Mouse (Mus musculus) MEL (cell line): ENCODE measurements at regions not wholly inside any gene's neighbourhood (a gene's known extent, or its start where the extent isn't known, plus 50 kb on each side); places are given as distances from the start of the nearest gene placed in this dataset.

Experiments
- DNase-seq: peaks from one replicate; pipeline ENCODE4 v3.0.0; 2011; ENCODE audit warnings: low read depth, low spot score
- H3K27ac ChIP-seq: 2 replicates; pipeline ENCODE4 v1.5.1; 2012; ENCODE audit warnings: low read depth, mild to moderate bottlenecking, control low read depth, low read length, moderate library complexity; ENCODE audit not compliant: control insufficient read depth
- H3K27me3 ChIP-seq, 2 experiments: fragments of 150-350 bp in 1 of 2; sonication (generic) in 1 of 2; 2 replicates each; pipeline ENCODE4 v1.6.1; 2012; ENCODE audit warnings: low read length in 2 of 2, mild to moderate bottlenecking in 2 of 2, improper control_type of control experiment in 1 of 2, moderate library complexity in 1 of 2; ENCODE audit not compliant: insufficient read depth in 2 of 2, control insufficient read depth in 1 of 2
- H3K36me3 ChIP-seq, 2 experiments: 2 replicates each; pipeline ENCODE4 v1.6.1; 2012 to 2014; ENCODE audit warnings: low read length in 2 of 2, improper control_type of control experiment in 1 of 2, inconsistent platforms in 1 of 2, mild to moderate bottlenecking in 1 of 2; ENCODE audit not compliant: insufficient read depth in 2 of 2, control insufficient read depth in 1 of 2
- H3K4me1 ChIP-seq, 2 experiments: fragments of 150-350 bp in 1 of 2; sonication (generic) in 1 of 2; 2 replicates each; pipeline ENCODE4 v1.6.1; 2012; ENCODE audit warnings: low read length in 2 of 2, improper control_type of control experiment in 1 of 2, mild to moderate bottlenecking in 1 of 2; ENCODE audit not compliant: insufficient read depth in 2 of 2, control insufficient read depth in 1 of 2
- H3K4me3 ChIP-seq, 2 experiments: fragments of 150-350 bp in 1 of 2; sonication (generic) in 1 of 2; 2 replicates each; pipeline ENCODE4 v1.5.1; 2012; ENCODE audit warnings: low read depth in 2 of 2, low read length in 2 of 2, mild to moderate bottlenecking in 2 of 2, moderate library complexity in 2 of 2, control low read depth in 1 of 2, improper control_type of control experiment in 1 of 2; ENCODE audit not compliant: control insufficient read depth in 1 of 2, insufficient read depth in 1 of 2
- H3K79me2 ChIP-seq: 2 replicates; pipeline ENCODE4 v1.6.1; 2012; ENCODE audit warnings: mild to moderate bottlenecking, low read length, moderate library complexity; ENCODE audit not compliant: control insufficient read depth, poor library complexity, insufficient read depth
- H3K9ac ChIP-seq: 2 replicates; pipeline ENCODE4 v1.6.1; 2012; ENCODE audit warnings: low read depth, mild to moderate bottlenecking, control low read depth, low read length, moderate library complexity; ENCODE audit not compliant: control insufficient read depth, poor library complexity, severe bottlenecking
- H3K9me3 ChIP-seq: fragments of 150-350 bp; sonication (generic); replicated peaks from 2 replicates; pipeline ENCODE4 v1.6.1; 2012; ENCODE audit warnings: mild to moderate bottlenecking, low read length, improper control_type of control experiment, moderate library complexity; ENCODE audit not compliant: insufficient read depth
- CHD2 ChIP-seq: IDR thresholded peaks from 2 replicates; pipeline ENCODE4 v1.6.1; 2011; ENCODE audit warnings: low read length, improper control_type of control experiment
- ELF1 ChIP-seq: IDR thresholded peaks from 2 replicates; pipeline ENCODE4 v1.6.1; 2014; ENCODE audit warnings: low read depth, mild to moderate bottlenecking, inconsistent platforms, low read length, improper control_type of control experiment, moderate library complexity
- EP300 ChIP-seq, 2 experiments: IDR thresholded peaks; 2 replicates each; pipeline ENCODE4 v1.6.1; 2011; ENCODE audit warnings: improper control_type of control experiment in 2 of 2, low read length in 2 of 2, low read depth in 1 of 2, mild to moderate bottlenecking in 1 of 2
- ETS1 ChIP-seq: IDR thresholded peaks from 2 replicates; pipeline ENCODE4 v1.6.1; 2012; ENCODE audit warnings: low read depth, mild to moderate bottlenecking, inconsistent platforms, low read length, improper control_type of control experiment, moderate library complexity
- GABPA ChIP-seq: IDR thresholded peaks from 2 replicates; pipeline ENCODE4 v1.6.1; 2012; ENCODE audit warnings: low read depth, mild to moderate bottlenecking, inconsistent platforms, low read length, improper control_type of control experiment, moderate library complexity
- GATA1 ChIP-seq: IDR thresholded peaks from 2 replicates; pipeline ENCODE4 v1.6.1; 2011; ENCODE audit warnings: low read depth, low read length, improper control_type of control experiment
- HCFC1 ChIP-seq: IDR thresholded peaks from 2 replicates; pipeline ENCODE4 v1.6.1; 2012; ENCODE audit warnings: low read depth, mild to moderate bottlenecking, inconsistent platforms, low read length, improper control_type of control experiment, moderate library complexity
- KAT2A ChIP-seq: conservative IDR thresholded peaks from 2 replicates; pipeline ENCODE4 v1.6.1; 2012; ENCODE audit warnings: low read depth, low read length, improper control_type of control experiment, inconsistent platforms
- MAX ChIP-seq: IDR thresholded peaks from 2 replicates; pipeline ENCODE4 v1.6.1; 2011; ENCODE audit warnings: low read length, improper control_type of control experiment
- MAZ ChIP-seq: IDR thresholded peaks from 2 replicates; pipeline ENCODE4 v1.6.1; 2012; ENCODE audit warnings: low read depth, mild to moderate bottlenecking, inconsistent platforms, low read length, improper control_type of control experiment
- MEF2A ChIP-seq: IDR thresholded peaks from 2 replicates; pipeline ENCODE4 v1.6.1; 2014; ENCODE audit warnings: low read depth, mild to moderate bottlenecking, inconsistent platforms, low read length, improper control_type of control experiment; ENCODE audit not compliant: poor library complexity, insufficient replicate concordance, severe bottlenecking; ENCODE audit errors: extremely low read depth
- MXI1 ChIP-seq: IDR thresholded peaks from 2 replicates; pipeline ENCODE4 v1.6.1; 2011; ENCODE audit warnings: mild to moderate bottlenecking, low read depth, low read length, improper control_type of control experiment
- MYB ChIP-seq: IDR thresholded peaks from 2 replicates; pipeline ENCODE4 v1.6.1; 2011; ENCODE audit warnings: mild to moderate bottlenecking, low read depth, low read length, improper control_type of control experiment
- NELFE ChIP-seq: IDR thresholded peaks from 2 replicates; pipeline ENCODE4 v1.6.1; 2011; ENCODE audit warnings: low read depth, low read length, improper control_type of control experiment
- NRF1 ChIP-seq: IDR thresholded peaks from 2 replicates; pipeline ENCODE4 v1.6.1; 2014; ENCODE audit warnings: low read depth, mild to moderate bottlenecking, inconsistent platforms, low read length, improper control_type of control experiment, moderate library complexity; ENCODE audit not compliant: poor library complexity, insufficient read depth, severe bottlenecking
- POLR2AphosphoS5 ChIP-seq: IDR thresholded peaks from 2 replicates; pipeline ENCODE4 v1.6.1; 2012; ENCODE audit warnings: low read depth, borderline replicate concordance, mild to moderate bottlenecking, inconsistent platforms, low read length, moderate library complexity, mixed read lengths
- RCOR1 ChIP-seq: IDR thresholded peaks from 2 replicates; pipeline ENCODE4 v1.6.1; 2012; ENCODE audit warnings: low read depth, mild to moderate bottlenecking, inconsistent platforms, low read length, improper control_type of control experiment
- TBP ChIP-seq: IDR thresholded peaks from 2 replicates; pipeline ENCODE4 v1.8.0; 2011; ENCODE audit warnings: low read depth, low read length, improper control_type of control experiment
- TCF12 ChIP-seq: IDR thresholded peaks from 2 replicates; pipeline ENCODE4 v1.6.1; 2014; ENCODE audit warnings: low read depth, mild to moderate bottlenecking, inconsistent platforms, low read length, improper control_type of control experiment, moderate library complexity
- UBTF ChIP-seq: IDR thresholded peaks from 2 replicates; pipeline ENCODE4 v1.6.1; 2012; ENCODE audit warnings: low read depth, mild to moderate bottlenecking, inconsistent platforms, low read length, improper control_type of control experiment, moderate library complexity, borderline replicate concordance; ENCODE audit not compliant: insufficient read depth
- USF1 ChIP-seq: IDR thresholded peaks from 2 replicates; pipeline ENCODE4 v1.6.1; 2014; ENCODE audit warnings: low read depth, mild to moderate bottlenecking, inconsistent platforms, low read length, improper control_type of control experiment, moderate library complexity
- ZC3H11A ChIP-seq: IDR thresholded peaks from 2 replicates; pipeline ENCODE4 v1.6.1; 2012; ENCODE audit warnings: low read depth, mild to moderate bottlenecking, inconsistent platforms, low read length, improper control_type of control experiment
- ZKSCAN1 ChIP-seq: IDR thresholded peaks from 2 replicates; pipeline ENCODE4 v1.6.1; 2012; ENCODE audit warnings: low read depth, mild to moderate bottlenecking, inconsistent platforms, low read length, improper control_type of control experiment, moderate library complexity
- ZNF384 ChIP-seq: IDR thresholded peaks from 2 replicates; pipeline ENCODE4 v1.6.1; 2012; ENCODE audit warnings: low read depth, mild to moderate bottlenecking, inconsistent platforms, low read length, improper control_type of control experiment

DNA sequence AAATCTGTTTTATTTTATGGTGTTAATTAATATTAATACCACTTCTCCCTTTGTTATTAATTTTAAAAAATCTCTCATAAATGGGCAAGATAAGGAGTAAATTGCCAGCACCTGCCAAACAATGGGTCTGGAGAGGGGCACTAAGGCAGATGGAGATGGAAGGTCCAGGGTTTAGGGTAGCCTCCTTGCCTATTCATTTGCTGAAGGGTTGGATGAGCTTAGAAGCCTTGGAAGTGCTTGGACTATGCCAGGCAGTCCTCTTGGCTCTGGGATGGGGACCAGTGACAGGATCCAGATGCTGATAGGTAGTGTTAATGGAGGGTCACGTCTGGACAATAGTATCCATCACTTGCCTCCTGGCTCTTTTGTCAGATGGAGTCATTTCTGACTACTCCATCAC, 82.7 kb downstream of the Nr2f2 start:
- DNase-seq, result no peak
- Histone ChIP-seq H3K27ac (no peak overlapping the region), H3K4me3 (no peak overlapping the region), H3K79me2 (no peaks in the 10 kb centered on the region), H3K9me3 (no peaks in the 10 kb centered on the region), H3K9ac (no peak overlapping the region), H3K4me1 (no peaks in the 10 kb centered on the region), H3K27me3 (no peaks in the 10 kb centered on the region), H3K36me3 (no peaks in the 10 kb centered on the region)
- no peak for TF ChIP-seq KAT2A
- no peak for TF ChIP-seq MAX
- TF ChIP-seq NRF1, result no peak
- no peak for TF ChIP-seq MYB
- no peak for TF ChIP-seq ZNF384
- no peak for TF ChIP-seq MEF2A
- no peak for TF ChIP-seq ELF1
- no peak for TF ChIP-seq TCF12
- no peak for TF ChIP-seq ZKSCAN1
- no peak for TF ChIP-seq TBP
- no peak for TF ChIP-seq GABPA
- TF ChIP-seq UBTF, result no peak
- no peak for TF ChIP-seq NELFE
- no peak for TF ChIP-seq HCFC1
- TF ChIP-seq RCOR1, result no peak
- no peak for TF ChIP-seq MXI1

- Histone ChIP-seq H3K9ac (no peak overlapping the region), H3K4me3 (no peak overlapping the region), H3K27ac (no peak overlapping the region), H3K27me3 (no peaks in the 10 kb centered on the region), H3K79me2 (no peaks in the 10 kb centered on the region), H3K36me3 (no peaks in the 10 kb centered on the region), H3K4me1 (no peaks in the 10 kb centered on the region), H3K9me3 (no peaks in the 10 kb centered on the region)
- TF ChIP-seq CHD2 (no peak), MAZ (no peak), GATA1 (no peak), EP300 (IDR thresholded peaks at IDR 0.05; ENCODE audit: low read depth in 1 of 2, low read length in 2 of 2) (no peak), POLR2AphosphoS5 (no peak), USF1 (no peak), ZC3H11A (no peak), ETS1 (no peak), MAX (no peak)
- DNase-seq, result no peak
Measured at GRCm38 (mm10) chr7:70283166-70283565, 83.4 kb downstream of the Nr2f2 start.
